ENCODE assay signal across 9 mouse cellular contexts in the genomic region with DNA sequence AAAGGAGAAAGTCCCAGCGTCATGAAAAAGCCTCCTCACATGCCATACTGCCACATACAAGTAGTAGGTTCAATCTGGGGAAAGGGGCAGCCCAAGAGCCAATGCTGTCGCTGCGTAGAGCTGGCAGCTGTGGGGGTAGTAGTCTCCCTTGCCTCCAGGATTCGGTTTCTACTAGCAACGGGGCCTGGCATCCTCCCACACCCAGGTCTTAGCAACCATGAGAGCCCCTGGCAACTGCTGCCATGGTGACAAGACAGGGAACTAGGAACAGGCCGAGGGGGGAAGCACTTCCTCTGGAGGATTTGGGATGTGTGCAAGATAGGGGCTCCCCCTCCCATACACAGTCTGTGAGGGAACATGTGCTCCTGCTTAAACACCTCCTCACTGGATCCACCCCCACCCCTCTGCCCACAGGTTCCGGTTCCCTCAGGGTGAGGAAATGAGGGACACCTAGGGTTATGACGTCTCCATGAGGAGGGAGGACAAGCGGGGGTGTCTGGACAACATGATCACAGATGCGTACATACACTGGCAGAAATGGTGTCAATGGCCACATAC. TPM values are rescaled to one million over a fixed set of nuclear protein-coding genes. Genes with fewer than 3 reads are reported as not detected.
A peak's percentile ranks its signal among the peaks of the same experiment; 100 is the strongest.
DNase-seq lines count a peak whose midpoint lies in the region; ATAC-seq and TF ChIP-seq lines count a peak whose summit lies in the region.
"Had no signal": no experiment of that assay in that cellular context is flagged by ENCODE, and none has a peak within 500 bp of the region (broad histone marks: within the 10 kb centered on the region; RNA-seq: fewer than 3 reads in every experiment).

No protein-coding gene starts in this region.

- H3K36me3 ChIP-seq in forebrain, embryonic 11.5 days (ENCODE audit: control insufficient read depth, insufficient read depth, low read length) = no peaks in the 10 kb centered on the region
- no peaks in the 10 kb centered on the region for H3K36me3 ChIP-seq in midbrain, embryonic 16.5 days (ENCODE audit: control insufficient read depth, insufficient read depth, low read length)
- H3K36me3 ChIP-seq: limb, embryonic 15.5 days had no signal

- peaks cover 17% of the 10 kb centered on the region; the same call in 1 of the 2 replicates for H3K4me1 ChIP-seq in forebrain, embryonic 11.5 days (replicated peaks; ENCODE audit: control insufficient read depth, insufficient read depth, low read length)
- peaks cover 37% of the 10 kb centered on the region for H3K4me1 ChIP-seq in midbrain, embryonic 16.5 days (ENCODE audit: control insufficient read depth, insufficient read depth, low read length)

- 35% methylated on average over 10 of the region's 10 CpGs for WGBS in forebrain, embryonic 11.5 days
- WGBS in midbrain, embryonic 16.5 days = 14% methylated on average over 10 of the region's 10 CpGs

- peak overlapping the region; percentile 11; the same call in 1 of the 2 replicates for H3K4me2 ChIP-seq in forebrain, embryonic 11.5 days (ENCODE audit: low read depth, low read length, severe bottlenecking)
- peak overlapping the region; percentile 44 for H3K4me2 ChIP-seq in midbrain, embryonic 16.5 days (ENCODE audit: low read length)
- H3K4me2 ChIP-seq: limb, embryonic 15.5 days had no signal

- no peaks in the 10 kb centered on the region for H3K27me3 ChIP-seq in forebrain, embryonic 11.5 days (ENCODE audit: control insufficient read depth, insufficient read depth, low read length)
- H3K27me3 ChIP-seq in midbrain, embryonic 16.5 days (ENCODE audit: control insufficient read depth, insufficient read depth, low read depth, low read length) = no peaks in the 10 kb centered on the region

- H3K9me3 ChIP-seq in forebrain, embryonic 11.5 days (ENCODE audit: control insufficient read depth, low read length) = no peaks in the 10 kb centered on the region
- H3K9me3 ChIP-seq in midbrain, embryonic 16.5 days (replicated peaks; ENCODE audit: control insufficient read depth, low read length, poor library complexity, severe bottlenecking) = no peaks in the 10 kb centered on the region
- H3K9me3 ChIP-seq: limb, embryonic 15.5 days had no signal

- peak overlapping the region; percentile 18; the same call in 1 of the 2 replicates for H3K27ac ChIP-seq in forebrain, embryonic 11.5 days (ENCODE audit: low read depth, low read length)
- H3K27ac ChIP-seq in layer of hippocampus, adult 2 months = peak overlapping the region; percentile 97
- H3K27ac ChIP-seq in midbrain, embryonic 16.5 days (ENCODE audit: low read length) = peak overlapping the region; percentile 93
- H3K27ac ChIP-seq: limb, embryonic 15.5 days had no signal

- H3K9ac ChIP-seq in forebrain, embryonic 11.5 days (ENCODE audit: low read length) = peak overlapping the region; percentile 16
- H3K9ac ChIP-seq in midbrain, embryonic 16.5 days (ENCODE audit: low read depth, low read length) = peak overlapping the region; percentile 37; the same call in 1 of the 2 replicates
- H3K9ac ChIP-seq: limb, embryonic 15.5 days had no signal

- ATAC-seq in forebrain, embryonic 11.5 days (replicated peaks; ENCODE audit: low FRiP score) = no peak; the same call in 1 of the 2 replicates
- ATAC-seq in midbrain, embryonic 16.5 days = peak; percentile 57

- peak; percentile 56 for DNase-seq in R1 (ENCODE audit: low read depth, low spot score)
- DNase-seq in forebrain, embryonic 11.5 days (ENCODE audit: low spot score) = peak; percentile 79
- peak; percentile 92 to 98 for DNase-seq in layer of hippocampus, adult 2 months (ENCODE audit: low spot score in 2 of 2)
- DNase-seq in urinary bladder, postnatal 4 days (ENCODE audit: low spot score in 2 of 2) = no peak
- DNase-seq in spleen, postnatal 36 days (ENCODE audit: low spot score in 2 of 2) = no peak
- DNase-seq in spleen, postnatal 4 days (ENCODE audit: low spot score in 2 of 2) = no peak
- DNase-seq in thymus, postnatal 4 days = no peak

- TF ChIP-seq CTCF in layer of hippocampus, adult 2 months (conservative IDR thresholded peaks at IDR 0.05) = no peak

- H3K4me3 ChIP-seq in forebrain, embryonic 11.5 days (ENCODE audit: low read depth, low read length) = no peak overlapping the region
- peak overlapping the region; percentile 23; the same call in 1 of the 2 replicates for H3K4me3 ChIP-seq in layer of hippocampus, adult 2 months
- H3K4me3 ChIP-seq in midbrain, embryonic 16.5 days (ENCODE audit: low read depth, low read length) = no peak overlapping the region; the same call in 1 of the 2 replicates
- H3K4me3 ChIP-seq: limb, embryonic 15.5 days had no signal

RNA-seq across cellular contexts. Expression of gene Dnajb5, which starts 2.8 kb away (rescaled TPM):
- polyA plus RNA-seq in forebrain, embryonic 11.5 days (2014; fragmentation: Nextera tagmentation; extraction: Ambion mirVana) = 16.4 and 24.7 TPM in 2 replicates
- total RNA-seq in layer of hippocampus, adult 2 months (2021) = 100 to 1,000 TPM; 187 to 211 TPM
- polyA plus RNA-seq in midbrain, embryonic 16.5 days (2015; fragmentation: Nextera tagmentation; extraction: Ambion mirVana) = 53.8 and 56.8 TPM in 2 replicates

RNA-seq across cellular contexts. Expression of gene 1700022I11Rik, which starts 22.6 kb away (rescaled TPM):
- 0.56 and 0.96 TPM in 2 replicates for polyA plus RNA-seq in forebrain, embryonic 11.5 days (2014; fragmentation: Nextera tagmentation; extraction: Ambion mirVana)
- total RNA-seq in layer of hippocampus, adult 2 months (2021) = not detected
- polyA plus RNA-seq in midbrain, embryonic 16.5 days (2015; fragmentation: Nextera tagmentation; extraction: Ambion mirVana) = 0.43 and 0.57 TPM in 2 replicates

RNA-seq across cellular contexts. Expression of gene Phf24, which starts 30.4 kb away (rescaled TPM):
- polyA plus RNA-seq in forebrain, embryonic 11.5 days (2014; fragmentation: Nextera tagmentation; extraction: Ambion mirVana) = 1.3 and 2.1 TPM in 2 replicates
- 100 to 1,000 TPM; 154 to 155 TPM for total RNA-seq in layer of hippocampus, adult 2 months (2021)
- 44.1 and 45.8 TPM in 2 replicates for polyA plus RNA-seq in midbrain, embryonic 16.5 days (2015; fragmentation: Nextera tagmentation; extraction: Ambion mirVana)

RNA-seq across cellular contexts. Expression of gene Vcp, which starts 53.5 kb away (rescaled TPM):
- 653 and 672 TPM in 2 replicates for polyA plus RNA-seq in forebrain, embryonic 11.5 days (2014; fragmentation: Nextera tagmentation; extraction: Ambion mirVana)
- 100 to 1,000 TPM; 171 to 184 TPM for total RNA-seq in layer of hippocampus, adult 2 months (2021)
- polyA plus RNA-seq in midbrain, embryonic 16.5 days (2015; fragmentation: Nextera tagmentation; extraction: Ambion mirVana) = 498 and 509 TPM in 2 replicates

Comparison
In these comparisons a context has a peak if more than half of its experiments do, and no peak if none do; other contexts are left out.
1. DNase-seq: peak in R1 (single experiment), forebrain, embryonic 11.5 days (single experiment) and layer of hippocampus, adult 2 months (2 of 2); none in urinary bladder, postnatal 4 days (0 of 2), spleen, postnatal 36 days (0 of 2), spleen, postnatal 4 days (0 of 2) and thymus, postnatal 4 days (single experiment).
2. H3K27ac ChIP-seq: peak in every context shown above with its lines; median percentile 97 in layer of hippocampus, adult 2 months; 93 in midbrain, embryonic 16.5 days; 18 in forebrain, embryonic 11.5 days.
3. RNA of gene Phf24, which starts 30.4 kb away (polyA plus RNA-seq): 44.1 to 45.8 TPM in midbrain, embryonic 16.5 days; 1.3 to 2.1 TPM in forebrain, embryonic 11.5 days; every median in the first group is over 10 times any median in the second.